Mouse (Mus musculus): ENCODE data around the gene Tnfrsf17. TPM values are rescaled to one million over a fixed set of nuclear protein-coding genes. Genes with fewer than 3 reads are reported as not detected.

Tnfrsf17 gene
- polyA plus RNA-seq, 2 experiments: 0.18 to 0.23 TPM

DNA sequence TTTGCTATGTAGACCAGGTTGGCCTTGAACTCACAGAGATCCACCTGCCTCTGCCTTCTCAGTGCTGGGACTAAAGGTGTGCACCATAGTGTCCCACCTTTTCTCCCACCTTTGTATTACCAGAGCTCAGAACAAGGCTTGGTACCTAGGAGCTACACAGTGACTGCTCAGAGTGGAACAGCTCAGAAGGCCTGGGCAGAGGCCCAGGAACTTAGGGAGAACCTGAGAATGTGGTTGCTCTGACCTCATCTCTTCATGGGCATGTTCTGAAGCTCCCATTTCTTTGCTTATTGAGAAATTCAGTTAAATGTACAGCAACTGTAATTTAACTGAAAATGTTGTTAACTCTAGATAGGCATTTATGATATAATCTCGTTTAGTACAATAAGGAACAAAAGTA is 53.2 kb downstream of the Tnfrsf17 start:
- Histone ChIP-seq H3K27me3 (ENCODE audit: control insufficient read depth, insufficient read depth, low read length) (no peaks in the 10 kb centered on the region), H3K4me3 (replicated peaks; ENCODE audit: low read length) (no peak overlapping the region), H3K9ac (ENCODE audit: low read depth, low read length, severe bottlenecking) (no peak overlapping the region), H3K4me1 (ENCODE audit: control insufficient read depth, insufficient read depth, low read length) (peaks cover 6% of the 10 kb centered on the region; the same call in 1 of the 2 replicates), H3K36me3 (ENCODE audit: control insufficient read depth, insufficient read depth, low read length) (0 out of 2 replicates have a peak, but pooled peaks cover 2% of the 10 kb centered on the region), H3K27ac (replicated peaks; ENCODE audit: low read depth, low read length) (no peak overlapping the region), H3K9me3 (ENCODE audit: control insufficient read depth, low read length) (no peaks in the 10 kb centered on the region), H3K4me2 (replicated peaks; ENCODE audit: low read depth, low read length, severe bottlenecking) (no peak overlapping the region)
- WGBS: 68% methylated on average over 1 of the region's 1 CpGs
- TF ChIP-seq POLR2A (IDR thresholded peaks at IDR 0.05; ENCODE audit: borderline replicate concordance, extremely low read depth, insufficient read depth, insufficient read length): no peak
- ATAC-seq (ENCODE audit: low FRiP score, low read depth) (no peak), DNase-seq (ENCODE audit: low spot score) (no peak)

DNA sequence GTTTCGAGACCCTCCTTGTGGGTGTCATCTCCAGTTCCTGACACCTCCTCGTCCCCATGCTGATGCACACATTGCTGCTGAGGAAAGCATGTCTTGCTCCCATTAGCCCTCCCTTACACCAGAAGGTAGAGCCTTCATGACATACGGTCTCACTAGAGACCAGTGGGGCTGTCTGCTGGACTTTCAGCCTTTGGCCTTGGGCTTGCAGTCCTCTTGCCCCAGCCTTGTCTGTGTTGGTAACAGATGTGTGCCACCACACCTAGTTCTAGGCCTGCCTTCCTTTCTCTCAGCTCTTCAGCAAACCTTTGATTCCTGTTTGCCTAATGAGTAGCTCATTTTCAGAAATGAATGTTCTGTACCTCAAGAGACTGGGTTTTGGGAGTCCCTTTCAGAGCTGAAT is 54.8 kb downstream of the Tnfrsf17 start:
- no peak overlapping the region for H3K27ac ChIP-seq (replicated peaks; ENCODE audit: low read depth, low read length)
- WGBS: 80% methylated on average over 3 of the region's 3 CpGs
- no peaks in the 10 kb centered on the region for H3K9me3 ChIP-seq (ENCODE audit: control insufficient read depth, low read length)
- H3K4me3 ChIP-seq (replicated peaks; ENCODE audit: low read length): no peak overlapping the region
- H3K4me2 ChIP-seq (replicated peaks; ENCODE audit: low read depth, low read length, severe bottlenecking): no peak overlapping the region
- 0 out of 2 replicates have a peak, but pooled peaks cover 2% of the 10 kb centered on the region for H3K36me3 ChIP-seq (ENCODE audit: control insufficient read depth, insufficient read depth, low read length)
- H3K9ac ChIP-seq (ENCODE audit: low read depth, low read length, severe bottlenecking): no peak overlapping the region
- no peaks in the 10 kb centered on the region for H3K27me3 ChIP-seq (ENCODE audit: control insufficient read depth, insufficient read depth, low read length)
- TF ChIP-seq POLR2A (IDR thresholded peaks at IDR 0.05; ENCODE audit: borderline replicate concordance, extremely low read depth, insufficient read depth, insufficient read length): no peak
- no peak for DNase-seq (ENCODE audit: low spot score)
- H3K4me1 ChIP-seq (ENCODE audit: control insufficient read depth, insufficient read depth, low read length): peaks cover 6% of the 10 kb centered on the region; the same call in 1 of the 2 replicates
- ATAC-seq (ENCODE audit: low FRiP score, low read depth): no peak

DNA sequence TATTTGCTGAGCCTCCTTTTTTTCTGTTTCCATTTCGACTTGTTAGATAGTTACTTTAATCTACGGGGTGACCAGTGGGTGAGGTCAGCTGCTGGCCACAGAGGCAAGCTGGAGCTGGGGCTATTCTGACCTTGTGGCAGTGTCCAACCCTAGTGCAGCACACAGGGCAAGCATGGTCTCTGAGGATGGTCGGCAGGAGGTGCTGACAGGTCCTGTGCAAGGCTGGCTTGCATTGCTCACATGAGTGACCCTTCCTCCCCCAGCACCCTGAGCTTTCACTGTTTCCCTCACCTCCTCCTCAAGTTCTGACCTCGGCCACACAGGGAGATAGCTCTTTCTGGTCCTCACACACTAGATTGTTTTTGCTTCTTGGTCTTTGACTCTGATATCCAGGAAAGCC is 55.5 kb downstream of the Tnfrsf17 start:
- no peak overlapping the region for H3K4me3 ChIP-seq (replicated peaks; ENCODE audit: low read length)
- H3K27me3 ChIP-seq (ENCODE audit: control insufficient read depth, insufficient read depth, low read length): no peaks in the 10 kb centered on the region
- no peak overlapping the region for H3K27ac ChIP-seq (replicated peaks; ENCODE audit: low read depth, low read length)
- H3K4me1 ChIP-seq (ENCODE audit: control insufficient read depth, insufficient read depth, low read length): peaks cover 6% of the 10 kb centered on the region; the same call in 1 of the 2 replicates
- H3K4me2 ChIP-seq (replicated peaks; ENCODE audit: low read depth, low read length, severe bottlenecking): no peak overlapping the region
- H3K9me3 ChIP-seq (ENCODE audit: control insufficient read depth, low read length): no peaks in the 10 kb centered on the region
- ATAC-seq (ENCODE audit: low FRiP score, low read depth): no peak
- H3K36me3 ChIP-seq (ENCODE audit: control insufficient read depth, insufficient read depth, low read length): 0 out of 2 replicates have a peak, but pooled peaks cover 2% of the 10 kb centered on the region
- 74% methylated on average over 4 of the region's 4 CpGs for WGBS
- TF ChIP-seq POLR2A (IDR thresholded peaks at IDR 0.05; ENCODE audit: borderline replicate concordance, extremely low read depth, insufficient read depth, insufficient read length): no peak
- no peak for DNase-seq (ENCODE audit: low spot score)
- no peak overlapping the region for H3K9ac ChIP-seq (ENCODE audit: low read depth, low read length, severe bottlenecking)

DNA sequence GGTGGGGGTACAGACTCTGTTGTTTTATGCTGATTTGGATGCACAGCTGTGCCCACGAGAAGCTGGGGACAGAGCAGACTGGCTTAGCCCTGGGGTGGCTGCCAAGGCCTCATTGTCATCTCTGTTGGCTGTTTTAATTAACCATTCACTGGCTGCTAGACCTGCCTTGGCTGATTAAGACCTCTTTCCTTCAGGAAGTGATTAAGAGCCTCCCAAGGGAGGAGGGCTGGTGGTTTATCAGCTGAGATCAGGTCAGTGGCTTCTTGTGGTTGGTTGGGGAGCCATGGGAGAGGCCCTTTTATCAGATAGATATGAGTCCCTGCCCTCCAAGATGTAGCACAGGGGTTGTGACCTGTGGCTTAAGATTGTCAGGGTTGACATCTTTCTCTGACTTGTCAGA is 56.0 kb downstream of the Tnfrsf17 start:
- Histone ChIP-seq H3K9me3 (ENCODE audit: control insufficient read depth, low read length) (no peaks in the 10 kb centered on the region), H3K4me3 (replicated peaks; ENCODE audit: low read length) (no peak overlapping the region), H3K4me2 (replicated peaks; ENCODE audit: low read depth, low read length, severe bottlenecking) (no peak overlapping the region), H3K27me3 (ENCODE audit: control insufficient read depth, insufficient read depth, low read length) (no peaks in the 10 kb centered on the region), H3K4me1 (ENCODE audit: control insufficient read depth, insufficient read depth, low read length) (peaks cover 6% of the 10 kb centered on the region; the same call in 1 of the 2 replicates), H3K36me3 (ENCODE audit: control insufficient read depth, insufficient read depth, low read length) (0 out of 2 replicates have a peak, but pooled peaks cover 2% of the 10 kb centered on the region), H3K9ac (ENCODE audit: low read depth, low read length, severe bottlenecking) (no peak overlapping the region), H3K27ac (replicated peaks; ENCODE audit: low read depth, low read length) (no peak overlapping the region)
- ATAC-seq (ENCODE audit: low FRiP score, low read depth) (no peak), DNase-seq (ENCODE audit: low spot score) (no peak)
- WGBS: 11% methylated on average over 1 of the region's 1 CpGs
- TF ChIP-seq POLR2A (IDR thresholded peaks at IDR 0.05; ENCODE audit: borderline replicate concordance, extremely low read depth, insufficient read depth, insufficient read length): no peak

Other genes with a start within 250 kb of the Tnfrsf17 start
- gene Litaf, start 247.7 kb upstream of the Tnfrsf17 start, polyA plus RNA-seq (2012; rRNA removed): 79.8 and 105 TPM in 2 replicates
- gene Litaf, start 247.7 kb upstream of the Tnfrsf17 start, polyA plus RNA-seq (2014; fragmentation: Nextera tagmentation; extraction: Ambion mirVana): 103 and 109 TPM in 2 replicates
- 36.9 and 41.7 TPM in 2 replicates for gene Txndc11, start 179.2 kb upstream of the Tnfrsf17 start, polyA plus RNA-seq (2012; rRNA removed)
- gene Txndc11, start 179.2 kb upstream of the Tnfrsf17 start, polyA plus RNA-seq (2014; fragmentation: Nextera tagmentation; extraction: Ambion mirVana): 45.0 and 47.9 TPM in 2 replicates
- 191 and 218 TPM in 2 replicates for gene Zc3h7a, start 137.4 kb upstream of the Tnfrsf17 start, polyA plus RNA-seq (2012; rRNA removed)
- gene Zc3h7a, start 137.4 kb upstream of the Tnfrsf17 start, polyA plus RNA-seq (2014; fragmentation: Nextera tagmentation; extraction: Ambion mirVana): 94.9 and 105 TPM in 2 replicates
- 50.2 and 82.0 TPM in 2 replicates for gene Rsl1d1, start 110.5 kb upstream of the Tnfrsf17 start, polyA plus RNA-seq (2012; rRNA removed)
- 176 and 181 TPM in 2 replicates for gene Rsl1d1, start 110.5 kb upstream of the Tnfrsf17 start, polyA plus RNA-seq (2014; fragmentation: Nextera tagmentation; extraction: Ambion mirVana)
- 57.3 and 69.9 TPM in 2 replicates for gene Gspt1, start 59.5 kb upstream of the Tnfrsf17 start, polyA plus RNA-seq (2012; rRNA removed)
- gene Gspt1, start 59.5 kb upstream of the Tnfrsf17 start, polyA plus RNA-seq (2014; fragmentation: Nextera tagmentation; extraction: Ambion mirVana): 96.0 and 98.1 TPM in 2 replicates
- gene Snx29, start 9.1 kb downstream of the Tnfrsf17 start, polyA plus RNA-seq (2012; rRNA removed): 4.9 and 6.7 TPM in 2 replicates
- 9.3 and 11.2 TPM in 2 replicates for gene Snx29, start 9.1 kb downstream of the Tnfrsf17 start, polyA plus RNA-seq (2014; fragmentation: Nextera tagmentation; extraction: Ambion mirVana)